Mouse (Mus musculus) thymus, adult 2 months (tissue): ENCODE measurements around the gene Trabd2b.

Source experiments
- CTCF ChIP-seq: fragments of 200-500 bp; IDR thresholded peaks from 2 replicates; pipeline ENCODE4 v1.5.1; 2012; ENCODE audit warnings: mild to moderate bottlenecking, control low read depth, low read length, moderate library complexity, borderline replicate concordance; ENCODE audit not compliant: control insufficient read depth, poor library complexity, insufficient read depth; ENCODE audit errors: extremely low read depth
- POLR2A ChIP-seq: fragments of 200-500 bp; IDR thresholded peaks from 2 replicates; pipeline ENCODE4 v1.6.1; 2012; ENCODE audit warnings: mild to moderate bottlenecking, low read length, control low read depth, moderate library complexity; ENCODE audit not compliant: control insufficient read depth, poor library complexity, insufficient read depth; ENCODE audit errors: extremely low read depth

DNA sequence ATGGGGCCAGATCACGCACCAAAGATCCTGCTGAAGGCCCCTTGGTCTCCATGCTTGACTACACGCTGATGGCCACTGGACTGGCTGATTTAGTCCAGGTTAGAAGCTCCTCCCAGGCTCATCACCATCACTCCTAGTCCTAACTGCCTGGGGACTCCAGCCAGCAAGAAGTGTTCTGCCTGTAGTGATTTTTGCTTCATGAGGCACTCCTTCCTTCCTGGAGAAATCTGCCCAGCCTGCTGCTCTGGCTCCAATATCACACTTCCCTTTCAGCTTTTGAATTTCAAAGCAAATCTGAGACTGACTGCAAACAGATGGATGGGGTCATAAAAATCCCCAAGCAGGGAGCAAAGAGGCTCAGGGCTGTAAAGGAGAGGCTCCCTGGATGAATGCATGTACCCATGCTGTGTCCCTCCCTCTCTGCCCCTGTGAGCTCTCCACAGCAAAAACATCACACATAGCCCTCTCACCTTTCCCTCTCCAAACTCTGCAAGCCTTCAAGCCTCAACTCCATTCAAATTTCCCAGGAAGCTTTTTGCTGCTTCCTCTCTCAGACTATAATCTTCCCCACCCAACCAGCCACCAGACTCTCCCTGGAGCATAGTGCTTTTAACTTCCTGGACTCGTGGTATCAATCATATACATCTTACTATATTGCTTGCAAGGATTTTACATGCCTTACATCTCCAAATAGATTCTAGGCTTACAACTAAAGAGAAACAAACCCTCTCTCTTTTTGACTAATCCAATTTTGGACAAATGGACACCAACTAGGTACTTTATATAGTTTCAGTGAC is 217.8 kb downstream of the Trabd2b start:
- no peak for TF ChIP-seq POLR2A
- no peak for TF ChIP-seq CTCF
